Mouse (Mus musculus): ENCODE results near the gene Hist1h3f. TPM values are rescaled to one million over a fixed set of nuclear protein-coding genes. Genes with fewer than 3 reads are reported as not detected.
A peak's percentile ranks its signal among the peaks of the same experiment; 100 is the strongest.
"Not testable (repeated sequence)": the region's sequence is repeated elsewhere in the genome, so short reads cannot be mapped to it uniquely, and the experiment has no call there.

Gene Hist1h3f
- polyA plus RNA-seq, 1 experiment = not detected

DNA sequence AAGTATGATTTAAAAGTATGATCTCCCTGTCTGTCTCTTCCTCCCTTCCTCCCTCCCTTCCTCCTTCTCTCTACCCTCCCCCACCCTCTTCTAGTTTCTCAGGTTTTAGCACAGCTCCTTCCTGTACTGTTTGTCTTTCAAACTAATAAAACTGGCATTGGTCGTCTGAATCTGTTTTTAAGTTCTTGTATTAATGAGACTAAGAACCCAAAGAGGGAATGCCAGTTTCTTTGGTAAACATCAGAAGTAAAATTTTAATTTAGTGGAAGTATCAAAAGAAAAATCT is 43.0 kb downstream of the Hist1h3f start:
- Histone ChIP-seq H3K4me3 (ENCODE audit: insufficient read depth, low read depth, low read length) (peak overlapping the region; percentile 66), H3K4me1 (ENCODE audit: control insufficient read depth, insufficient read depth, insufficient read length, low read length) (peaks cover 11% of the 10 kb centered on the region; the same call in 1 of the 2 replicates), H3K27ac (replicated peaks; ENCODE audit: low read depth, low read length) (no peak overlapping the region)

DNA sequence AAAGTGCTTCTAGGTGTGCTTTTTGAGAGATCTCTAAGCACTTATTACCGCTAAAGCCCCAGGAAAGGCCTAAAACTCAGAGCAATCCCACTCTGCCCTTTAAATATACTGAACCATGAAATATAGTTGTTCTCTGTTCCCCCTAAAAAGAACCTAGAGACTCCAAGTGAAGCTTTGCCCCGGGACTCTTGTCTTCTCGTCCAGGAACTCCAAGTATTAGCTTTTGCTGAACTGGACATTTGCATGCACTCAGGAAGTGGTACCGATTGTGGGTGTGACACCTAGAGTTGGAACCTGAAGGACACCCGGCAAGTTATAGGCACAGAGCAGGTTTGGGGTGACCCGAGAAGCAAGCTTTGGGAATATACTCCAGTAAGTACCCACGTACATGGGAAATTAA is 47.4 kb downstream of the Hist1h3f start:
- Histone ChIP-seq H3K4me1 (ENCODE audit: control insufficient read depth, insufficient read depth, insufficient read length, low read length) (peaks cover 3% of the 10 kb centered on the region; the same call in 1 of the 2 replicates), H3K4me3 (ENCODE audit: insufficient read depth, low read depth, low read length) (no peak overlapping the region), H3K27ac (replicated peaks; ENCODE audit: low read depth, low read length) (no peak overlapping the region)

DNA sequence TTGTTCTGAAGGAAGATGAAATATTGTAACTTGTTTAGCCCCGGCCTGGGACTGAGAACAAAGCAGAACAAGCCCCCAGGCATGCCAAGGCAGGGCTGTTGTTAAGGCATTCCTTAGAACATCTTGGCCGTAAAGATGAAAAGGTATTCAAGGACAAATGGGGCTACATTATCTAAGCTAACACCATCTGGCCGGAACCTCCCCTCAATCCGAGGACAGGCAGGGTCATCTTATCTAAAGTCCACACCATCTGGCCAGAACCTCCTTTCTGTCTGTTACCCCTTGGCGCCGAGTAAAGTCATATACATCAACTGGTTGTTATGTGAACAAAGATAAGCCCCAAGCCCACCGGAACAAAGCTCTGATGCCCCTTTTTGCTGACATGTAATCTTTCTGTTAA is 48.0 kb downstream of the Hist1h3f start:
- not testable (repeated sequence) for H3K4me3 ChIP-seq (ENCODE audit: insufficient read depth, low read depth, low read length); H3K4me1 ChIP-seq (ENCODE audit: control insufficient read depth, insufficient read depth, insufficient read length, low read length); H3K27ac ChIP-seq (replicated peaks; ENCODE audit: low read depth, low read length)

DNA sequence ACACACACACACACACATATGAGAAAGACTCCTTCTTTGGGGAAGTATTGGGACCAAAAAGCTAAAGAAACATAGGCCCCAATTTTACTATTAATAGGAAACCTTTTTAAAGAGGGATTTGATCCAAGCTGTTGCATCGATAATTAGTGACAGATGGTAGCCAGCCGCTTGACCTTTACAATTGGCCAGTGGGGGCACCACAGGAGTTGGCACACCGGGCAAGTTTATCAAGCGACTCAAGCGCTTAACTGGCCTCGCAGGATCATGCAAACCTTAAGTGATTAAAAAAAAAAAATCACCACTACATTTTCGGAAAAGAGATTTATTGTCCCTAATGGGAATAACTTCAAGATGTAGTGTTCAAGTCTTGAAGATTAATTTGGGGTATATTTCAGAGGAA is 48.8 kb downstream of the Hist1h3f start:
- H3K27ac ChIP-seq (replicated peaks; ENCODE audit: low read depth, low read length) = no peak overlapping the region
- peaks cover 3% of the 10 kb centered on the region; the same call in 1 of the 2 replicates for H3K4me1 ChIP-seq (ENCODE audit: control insufficient read depth, insufficient read depth, insufficient read length, low read length)
- H3K4me3 ChIP-seq (ENCODE audit: insufficient read depth, low read depth, low read length) = no peak overlapping the region

DNA sequence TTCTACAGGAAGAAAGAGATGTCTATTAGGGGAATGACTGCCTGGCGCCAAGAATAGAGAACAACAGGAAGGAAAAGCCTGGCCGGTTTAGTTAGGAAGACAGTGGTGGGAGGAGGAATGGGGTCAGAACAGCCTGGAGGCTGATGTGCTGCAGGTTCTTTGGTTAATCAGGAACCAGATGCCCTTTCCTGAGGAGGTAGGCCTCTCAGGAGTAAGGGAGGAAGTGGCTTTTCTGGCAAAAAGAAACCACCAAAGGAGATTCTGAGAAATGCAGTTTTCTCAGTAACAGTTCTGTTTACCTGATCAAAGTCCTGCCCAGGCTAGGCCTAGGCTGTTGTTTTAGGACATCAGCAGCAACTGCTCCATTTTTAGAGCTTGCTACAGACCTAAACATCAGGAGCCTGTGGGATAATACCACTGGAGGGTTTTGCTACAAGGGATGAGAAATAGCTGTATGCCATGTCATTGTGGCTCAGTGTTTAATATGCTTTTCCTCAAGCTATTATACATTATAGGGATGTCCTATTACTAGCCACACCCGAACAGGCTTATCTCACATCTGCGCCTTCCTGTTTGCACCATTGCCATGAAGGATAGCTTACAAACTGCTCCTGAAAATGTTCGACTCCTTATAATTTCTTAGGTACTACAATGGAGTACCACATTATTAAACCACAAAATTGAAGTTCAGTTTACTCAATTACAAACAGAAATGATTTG is 49.4 kb downstream of the Hist1h3f start:
- H3K27ac ChIP-seq (replicated peaks; ENCODE audit: low read depth, low read length) = no peak overlapping the region
- no peak overlapping the region for H3K4me3 ChIP-seq (ENCODE audit: insufficient read depth, low read depth, low read length)
- H3K4me1 ChIP-seq (ENCODE audit: control insufficient read depth, insufficient read depth, insufficient read length, low read length) = peaks cover 3% of the 10 kb centered on the region; the same call in 1 of the 2 replicates

Other genes with a start within 250 kb of the Hist1h3f start
- gene Zfp322a, start 174.8 kb upstream of the Hist1h3f start, polyA plus RNA-seq (2012; ENCODE audit: insufficient read depth, insufficient read length, missing spikeins) = 10.1 and 12.5 TPM in 2 replicates
- gene Abt1, start 120.2 kb upstream of the Hist1h3f start, polyA plus RNA-seq (2012; ENCODE audit: insufficient read depth, insufficient read length, missing spikeins) = 4.4 and 5.0 TPM in 2 replicates
- not detected in 2 replicates for gene Btn1a1, start 78.2 kb upstream of the Hist1h3f start, polyA plus RNA-seq (2012; ENCODE audit: insufficient read depth, insufficient read length, missing spikeins)
- not detected in 2 replicates for gene Btn2a2, start 55.2 kb upstream of the Hist1h3f start, polyA plus RNA-seq (2012; ENCODE audit: insufficient read depth, insufficient read length, missing spikeins)
- 69.6 and 128 TPM in 2 replicates for gene Hist1h4h, start 13.0 kb upstream of the Hist1h3f start, polyA plus RNA-seq (2012; ENCODE audit: insufficient read depth, insufficient read length, missing spikeins)
- gene Hist1h2af, start 10.1 kb upstream of the Hist1h3f start, polyA plus RNA-seq (2012; ENCODE audit: insufficient read depth, insufficient read length, missing spikeins) = not detected in 2 replicates
- gene Hist1h3g, start 8.6 kb upstream of the Hist1h3f start, polyA plus RNA-seq (2012; ENCODE audit: insufficient read depth, insufficient read length, missing spikeins) = not detected in 2 replicates
- 1.7 and 2.3 TPM in 2 replicates for gene Hist1h2bh, start 660 bp upstream of the Hist1h3f start, polyA plus RNA-seq (2012; ENCODE audit: insufficient read depth, insufficient read length, missing spikeins)
- not detected in 2 replicates for gene Hist1h4f, start 7.6 kb downstream of the Hist1h3f start, polyA plus RNA-seq (2012; ENCODE audit: insufficient read depth, insufficient read length, missing spikeins)
- gene Hist1h1d, start 9.2 kb downstream of the Hist1h3f start, polyA plus RNA-seq (2012; ENCODE audit: insufficient read depth, insufficient read length, missing spikeins) = 0.24 and 1.1 TPM in 2 replicates
- 2.8 and 2.9 TPM in 2 replicates for gene Hist1h3e, start 18.3 kb downstream of the Hist1h3f start, polyA plus RNA-seq (2012; ENCODE audit: insufficient read depth, insufficient read length, missing spikeins)
- gene Hist1h2ae, start 27.2 kb downstream of the Hist1h3f start, polyA plus RNA-seq (2012; ENCODE audit: insufficient read depth, insufficient read length, missing spikeins) = not detected in 2 replicates
- not detected in 2 replicates for gene Hist1h2bg, start 27.3 kb downstream of the Hist1h3f start, polyA plus RNA-seq (2012; ENCODE audit: insufficient read depth, insufficient read length, missing spikeins)
- gene Hist1h2bf, start 30.1 kb downstream of the Hist1h3f start, polyA plus RNA-seq (2012; ENCODE audit: insufficient read depth, insufficient read length, missing spikeins) = 4.4 TPM in 1 of 2 replicates, not detected in the other
- not detected in 2 replicates for gene Hist1h2ad, start 30.3 kb downstream of the Hist1h3f start, polyA plus RNA-seq (2012; ENCODE audit: insufficient read depth, insufficient read length, missing spikeins)
- 1.1 and 2.5 TPM in 2 replicates for gene Hist1h3d, start 31.7 kb downstream of the Hist1h3f start, polyA plus RNA-seq (2012; ENCODE audit: insufficient read depth, insufficient read length, missing spikeins)
- gene Hist1h4d, start 37.5 kb downstream of the Hist1h3f start, polyA plus RNA-seq (2012; ENCODE audit: insufficient read depth, insufficient read length, missing spikeins) = not detected in 2 replicates
- 8.2 and 13.8 TPM in 2 replicates for gene Hist1h2be, start 77.1 kb downstream of the Hist1h3f start, polyA plus RNA-seq (2012; ENCODE audit: insufficient read depth, insufficient read length, missing spikeins)
- gene Hist1h1e, start 78.5 kb downstream of the Hist1h3f start, polyA plus RNA-seq (2012; ENCODE audit: insufficient read depth, insufficient read length, missing spikeins) = 4.0 TPM in 2 replicates
- 0.59 and 1.0 TPM in 2 replicates for gene Hist1h2ac, start 139.9 kb downstream of the Hist1h3f start, polyA plus RNA-seq (2012; ENCODE audit: insufficient read depth, insufficient read length, missing spikeins)
- gene Hist1h2bc, start 140.1 kb downstream of the Hist1h3f start, polyA plus RNA-seq (2012; ENCODE audit: insufficient read depth, insufficient read length, missing spikeins) = 190 and 234 TPM in 2 replicates
- not detected in 2 replicates for gene Hist1h1t, start 151.8 kb downstream of the Hist1h3f start, polyA plus RNA-seq (2012; ENCODE audit: insufficient read depth, insufficient read length, missing spikeins)
- 2.1 TPM in 1 of 2 replicates, not detected in the other for gene Hist1h4c, start 154.4 kb downstream of the Hist1h3f start, polyA plus RNA-seq (2012; ENCODE audit: insufficient read depth, insufficient read length, missing spikeins)
- gene Hfe, start 166.8 kb downstream of the Hist1h3f start, polyA plus RNA-seq (2012; ENCODE audit: insufficient read depth, insufficient read length, missing spikeins) = 30.2 and 34.3 TPM in 2 replicates
- gene Hist1h1c, start 194.8 kb downstream of the Hist1h3f start, polyA plus RNA-seq (2012; ENCODE audit: insufficient read depth, insufficient read length, missing spikeins) = 112 and 175 TPM in 2 replicates
- not detected in 2 replicates for gene Hist1h3c, start 201.6 kb downstream of the Hist1h3f start, polyA plus RNA-seq (2012; ENCODE audit: insufficient read depth, insufficient read length, missing spikeins)
- not detected in 2 replicates for gene Hist1h2bb, start 202.7 kb downstream of the Hist1h3f start, polyA plus RNA-seq (2012; ENCODE audit: insufficient read depth, insufficient read length, missing spikeins)
- gene Hist1h2ab, start 207.1 kb downstream of the Hist1h3f start, polyA plus RNA-seq (2012; ENCODE audit: insufficient read depth, insufficient read length, missing spikeins) = not detected in 2 replicates
- gene Hist1h3b, start 208.2 kb downstream of the Hist1h3f start, polyA plus RNA-seq (2012; ENCODE audit: insufficient read depth, insufficient read length, missing spikeins) = not detected in 2 replicates
- gene Hist1h4b, start 213.0 kb downstream of the Hist1h3f start, polyA plus RNA-seq (2012; ENCODE audit: insufficient read depth, insufficient read length, missing spikeins) = not detected in 2 replicates
- not detected in 2 replicates for gene Hist1h4a, start 217.2 kb downstream of the Hist1h3f start, polyA plus RNA-seq (2012; ENCODE audit: insufficient read depth, insufficient read length, missing spikeins)
- gene Hist1h3a, start 218.3 kb downstream of the Hist1h3f start, polyA plus RNA-seq (2012; ENCODE audit: insufficient read depth, insufficient read length, missing spikeins) = not detected in 2 replicates
- not detected in 2 replicates for gene Hist1h1a, start 219.6 kb downstream of the Hist1h3f start, polyA plus RNA-seq (2012; ENCODE audit: insufficient read depth, insufficient read length, missing spikeins)
- not detected in 2 replicates for gene Trim38, start 225.9 kb downstream of the Hist1h3f start, polyA plus RNA-seq (2012; ENCODE audit: insufficient read depth, insufficient read length, missing spikeins)

Measured in brown adipose tissue, adult 24 weeks (tissue).